Mouse (Mus musculus) CH12.LX (cell line): ENCODE measurements around the gene Ttc7b. TPM values are rescaled to one million over a fixed set of nuclear protein-coding genes. Genes with fewer than 3 reads are reported as not detected.

Source experiments
- DNase-seq: peaks from one replicate; pipeline ENCODE4 v3.0.0-alpha.2; 2013; ENCODE audit errors: extremely low read depth
- H3K27ac ChIP-seq: 2 replicates; pipeline ENCODE4 v1.5.1; 2012; ENCODE audit warnings: low read depth, mild to moderate bottlenecking, control low read depth, moderate library complexity; ENCODE audit not compliant: insufficient read depth
- H3K27me3 ChIP-seq: replicated peaks from 2 replicates; pipeline ENCODE3; 2012; ENCODE audit warnings: inconsistent platforms
- H3K36me3 ChIP-seq, 2 experiments: replicated peaks in 1 of 2; 2 replicates each; pipeline versions ENCODE3 to v1.6.1; 2012; ENCODE audit warnings: inconsistent platforms in 1 of 2, low read length in 1 of 2, mild to moderate bottlenecking in 1 of 2, mixed read lengths in 1 of 2, moderate library complexity in 1 of 2; ENCODE audit not compliant: control insufficient read depth in 1 of 2, insufficient read depth in 1 of 2
- H3K4me1 ChIP-seq, 2 experiments: 2 replicates each; pipeline ENCODE4 v1.6.1; 2012; ENCODE audit warnings: inconsistent platforms in 1 of 2, moderate library complexity in 1 of 2; ENCODE audit not compliant: insufficient read depth in 2 of 2, control insufficient read depth in 1 of 2
- H3K4me2 ChIP-seq: 2 replicates; pipeline ENCODE4 v1.6.1; 2012; ENCODE audit warnings: low read depth, mild to moderate bottlenecking, control low read depth; ENCODE audit not compliant: poor library complexity, insufficient read depth, severe bottlenecking
- H3K4me3 ChIP-seq, 3 experiments: fragments of 150-350 bp in 1 of 3; sonication (generic) in 1 of 3; replicated peaks in 1 of 3; 2 replicates each; pipeline versions ENCODE3 to v1.5.1; 2011 to 2012; ENCODE audit warnings: low read depth in 2 of 3, low read length in 2 of 3, mild to moderate bottlenecking in 2 of 3, moderate library complexity in 2 of 3, control low read depth in 1 of 3, improper control_type of control experiment in 1 of 3, inconsistent platforms in 1 of 3, mixed read lengths in 1 of 3; ENCODE audit not compliant: poor library complexity in 1 of 3
- H3K79me2 ChIP-seq: replicated peaks from 2 replicates; pipeline ENCODE4 v1.6.1; 2012; ENCODE audit warnings: mild to moderate bottlenecking, moderate library complexity; ENCODE audit not compliant: control insufficient read depth, poor library complexity, insufficient read depth, severe bottlenecking; ENCODE audit errors: extremely low read depth
- H3K9ac ChIP-seq: 2 replicates; pipeline ENCODE4 v1.6.1; 2012; ENCODE audit warnings: low read depth, mild to moderate bottlenecking, control low read depth, moderate library complexity; ENCODE audit not compliant: insufficient read depth
- H3K9me3 ChIP-seq: replicated peaks from 2 replicates; pipeline ENCODE3; 2012; ENCODE audit warnings: low read length, inconsistent platforms, mixed read lengths
- BHLHE40 ChIP-seq: IDR thresholded peaks from 2 replicates; pipeline ENCODE4 v1.6.1; 2011; ENCODE audit warnings: mild to moderate bottlenecking, low read depth, low read length, improper control_type of control experiment
- CHD2 ChIP-seq: IDR thresholded peaks from 2 replicates; pipeline ENCODE4 v1.6.1; 2011; ENCODE audit warnings: low read length, improper control_type of control experiment
- E2F4 ChIP-seq: IDR thresholded peaks from 2 replicates; pipeline ENCODE4 v1.6.1; 2011; ENCODE audit warnings: low read depth, low read length, improper control_type of control experiment; ENCODE audit not compliant: insufficient replicate concordance
- EP300 ChIP-seq: IDR thresholded peaks from 2 replicates; pipeline ENCODE4 v1.6.1; 2011; ENCODE audit warnings: low read length, improper control_type of control experiment
- HCFC1 ChIP-seq: IDR thresholded peaks from 2 replicates; pipeline ENCODE4 v1.6.1; 2012; ENCODE audit warnings: low read depth, mild to moderate bottlenecking, inconsistent platforms, low read length, improper control_type of control experiment
- JUN ChIP-seq: IDR thresholded peaks from 2 replicates; pipeline ENCODE4 v1.6.1; 2011; ENCODE audit warnings: low read depth, mild to moderate bottlenecking, low read length, improper control_type of control experiment, moderate library complexity; ENCODE audit not compliant: insufficient read depth
- KAT2A ChIP-seq: IDR thresholded peaks from 2 replicates; pipeline ENCODE4 v1.6.1; 2012; ENCODE audit warnings: low read length, improper control_type of control experiment, inconsistent platforms; ENCODE audit not compliant: insufficient replicate concordance
- MEF2A ChIP-seq: IDR thresholded peaks from 2 replicates; pipeline ENCODE4 v1.6.1; 2014; ENCODE audit warnings: low read depth, mild to moderate bottlenecking, inconsistent platforms, low read length, improper control_type of control experiment, borderline replicate concordance
- MXI1 ChIP-seq: IDR thresholded peaks from 2 replicates; pipeline ENCODE4 v1.6.1; 2011; ENCODE audit warnings: mild to moderate bottlenecking, low read depth, low read length, improper control_type of control experiment
- POLR2AphosphoS2 ChIP-seq: IDR thresholded peaks from 2 replicates; pipeline ENCODE4 v1.6.1; 2011; ENCODE audit warnings: low read depth, low read length, improper control_type of control experiment
- RAD21 ChIP-seq: IDR thresholded peaks from 2 replicates; pipeline ENCODE4 v1.6.1; 2011; ENCODE audit warnings: low read depth, mild to moderate bottlenecking, low read length, improper control_type of control experiment, moderate library complexity
- RCOR1 ChIP-seq: conservative IDR thresholded peaks from 2 replicates; pipeline ENCODE4 v1.6.1; 2012; ENCODE audit warnings: low read depth, mild to moderate bottlenecking, inconsistent platforms, low read length, improper control_type of control experiment
- USF1 ChIP-seq: IDR thresholded peaks from 2 replicates; pipeline ENCODE4 v1.6.1; 2014; ENCODE audit warnings: low read depth, mild to moderate bottlenecking, inconsistent platforms, low read length, improper control_type of control experiment
- USF2 ChIP-seq: conservative IDR thresholded peaks from 2 replicates; pipeline ENCODE4 v1.6.1; 2011; ENCODE audit warnings: low read depth, low read length, improper control_type of control experiment
- ZC3H11A ChIP-seq: IDR thresholded peaks from 2 replicates; pipeline ENCODE4 v1.6.1; 2012; ENCODE audit warnings: low read depth, mild to moderate bottlenecking, inconsistent platforms, low read length, improper control_type of control experiment
- ZKSCAN1 ChIP-seq: IDR thresholded peaks from 2 replicates; pipeline ENCODE4 v1.6.1; 2012; ENCODE audit warnings: low read depth, inconsistent platforms, low read length, improper control_type of control experiment, borderline replicate concordance
- ZMIZ1 ChIP-seq: IDR thresholded peaks from 2 replicates; pipeline ENCODE4 v1.6.1; 2012; ENCODE audit warnings: low read depth, mild to moderate bottlenecking, inconsistent platforms, low read length, improper control_type of control experiment
- ZNF384 ChIP-seq: IDR thresholded peaks from 2 replicates; pipeline ENCODE4 v1.6.1; 2012; ENCODE audit warnings: low read depth, low read length, improper control_type of control experiment, inconsistent platforms
- dilution Hi-C: fragments of 300-500 bp; cut with MboI; formaldehyde crosslinking; loops from 2 replicates; pipeline ENCODE4 v1.14.3; 2020; ENCODE audit warnings: low sequenced_read_pairs; ENCODE audit not compliant: extremely low pct_unique_long_range_greater_than_20kb, extremely low pct_ligation_motif_present
- in situ Hi-C: fragments of 300-500 bp; cut with MboI; formaldehyde crosslinking; loops from 3 replicates; pipeline ENCODE4 v1.14.3; 2019; ENCODE audit warnings: low sequenced_read_pairs, low pct_ligation_motif_present, low pct_unique_long_range_greater_than_20kb, mixed read lengths
- polyA plus RNA-seq: library from polyadenylated mRNA; unstranded; fragments of >175 nt; gene quantifications from 2 replicates; pipeline ENCODE4 v1.2.1, GENCODE M21; 2012; ENCODE audit warnings: low read depth; ENCODE audit not compliant: insufficient read length
- total RNA-seq, 2 experiments: library from RNA; depleted of rRNA; stranded (reverse); fragments of 300-350 nt in 1 of 2; fragments of >200 nt in 1 of 2; gene quantifications; 2 replicates each; pipeline ENCODE4 v1.2.3; 2012 to 2014

Gene Ttc7b
- total and polyA plus RNA-seq, 3 experiments, result 7.8 to 18.3 (median 12.7) TPM

DNA sequence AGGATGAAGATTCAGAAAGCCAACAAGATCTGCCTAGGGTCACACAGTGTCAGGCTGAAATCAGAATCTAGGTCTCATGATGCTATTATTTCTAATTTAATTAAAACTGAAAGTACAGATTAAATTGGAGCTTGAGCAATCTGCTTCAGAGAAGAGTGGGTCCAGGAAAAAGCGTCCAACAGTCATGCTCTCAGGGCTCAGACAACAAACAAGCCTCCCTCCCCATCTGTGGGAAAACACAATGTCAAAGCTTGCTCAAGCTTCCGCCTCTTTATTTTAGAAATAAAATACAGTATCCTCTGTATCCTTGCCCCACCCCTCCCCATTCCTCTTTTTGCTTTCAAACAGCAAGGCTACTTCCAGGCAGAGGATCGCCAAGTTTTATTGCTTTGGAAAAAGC, 127.5 kb downstream of the Ttc7b start:
- Histone ChIP-seq H3K4me2 (no peak overlapping the region), H3K27me3 (no peaks in the 10 kb centered on the region), H3K27ac (no peak overlapping the region), H3K36me3 (peaks cover 5 to 41% of the 10 kb centered on the region in 2 experiments), H3K79me2 (no peaks in the 10 kb centered on the region), H3K4me3 (no peak overlapping the region), H3K9ac (no peak overlapping the region), H3K9me3 (no peaks in the 10 kb centered on the region), H3K4me1 (peaks cover 6 to 16% of the 10 kb centered on the region in 2 experiments)
- no peak for TF ChIP-seq E2F4
- no peak for TF ChIP-seq KAT2A
- no peak for TF ChIP-seq MXI1
- TF ChIP-seq RCOR1, result no peak
- no peak for TF ChIP-seq ZKSCAN1
- TF ChIP-seq EP300, result no peak
- no peak for TF ChIP-seq ZC3H11A
- no peak for TF ChIP-seq ZNF384
- TF ChIP-seq BHLHE40, result no peak
- no peak for TF ChIP-seq USF2
- TF ChIP-seq POLR2AphosphoS2, result no peak
- dilution Hi-C loops, result no loop called here
- no peak for DNase-seq
- in situ Hi-C loops, result no loop called here

DNA sequence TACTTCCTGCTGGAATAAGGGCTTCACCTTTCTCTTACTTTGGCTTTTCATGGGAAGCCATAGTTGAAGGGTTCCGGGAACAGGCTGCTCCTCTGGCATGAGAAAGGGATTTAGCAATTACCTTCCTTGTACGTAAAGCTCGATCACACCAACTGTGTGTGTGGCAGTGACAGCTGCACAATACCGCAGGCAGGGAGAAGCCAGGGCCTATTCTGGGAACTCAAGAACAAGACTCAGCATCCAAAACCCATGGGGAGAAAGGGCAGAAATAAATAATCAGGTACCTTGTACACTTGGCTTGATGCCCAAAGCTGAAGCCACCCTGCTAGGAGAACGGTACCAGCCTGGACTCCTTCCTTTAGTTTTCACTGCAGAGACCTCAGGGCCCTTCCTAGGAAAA, 128.2 kb downstream of the Ttc7b start:
- in situ Hi-C loops, result no loop called here
- TF ChIP-seq HCFC1, result no peak
- TF ChIP-seq ZKSCAN1, result no peak
- no peak for TF ChIP-seq BHLHE40
- no peak for TF ChIP-seq JUN
- no peak for TF ChIP-seq ZC3H11A
- TF ChIP-seq MEF2A, result no peak
- no peak for TF ChIP-seq ZMIZ1
- TF ChIP-seq USF1, result no peak
- TF ChIP-seq CHD2, result no peak
- TF ChIP-seq RAD21, result no peak
- TF ChIP-seq, all 38 proteins: peak for 0
- DNase-seq, result no peak
- peaks cover 5 to 42% of the 10 kb centered on the region in 2 experiments for H3K36me3 ChIP-seq
- H3K27ac ChIP-seq, result no peak overlapping the region
- no peaks in the 10 kb centered on the region for H3K79me2 ChIP-seq
- no peak overlapping the region for H3K4me2 ChIP-seq
- dilution Hi-C loops, result no loop called here
- H3K27me3 ChIP-seq, result no peaks in the 10 kb centered on the region
- no peak overlapping the region for H3K9ac ChIP-seq
- peaks cover 3 to 9% of the 10 kb centered on the region in 2 experiments for H3K4me1 ChIP-seq
- no peaks in the 10 kb centered on the region for H3K9me3 ChIP-seq
- no peak overlapping the region for H3K4me3 ChIP-seq
